Mouse (Mus musculus): Measurements from ENCODE around the gene Cnot8.

The Cnot8 gene

GRCm38 (mm10) chr11:58165072-58165471 lies 61.1 kb downstream of the Cnot8 start:
- DNase-seq (ENCODE audit: low spot score in 2 of 2): no peak

GRCm38 (mm10) chr11:58167822-58168166 lies 63.8 kb downstream of the Cnot8 start:
- DNase-seq (ENCODE audit: low spot score in 2 of 2): no peak

All from heart, adult 9 months (tissue).